Mouse (Mus musculus) frontal cortex, postnatal 10 days (tissue): ENCODE data around the gene Dhrs4.

Source experiments
- DNase-seq, 2 experiments: peaks; one replicate each; pipeline ENCODE4 v3.0.0; 2022; ENCODE audit warnings: low spot score in 2 of 2, mixed read lengths in 1 of 2

The Dhrs4 gene

GRCm38 (mm10) chr14:55478651-55479599 lies at the start of gene Dhrs4:
TSS of gene Dhrs4 (plus strand) at chr14:55478758.
- peak; percentile 46 to 65 for DNase-seq

DNA sequence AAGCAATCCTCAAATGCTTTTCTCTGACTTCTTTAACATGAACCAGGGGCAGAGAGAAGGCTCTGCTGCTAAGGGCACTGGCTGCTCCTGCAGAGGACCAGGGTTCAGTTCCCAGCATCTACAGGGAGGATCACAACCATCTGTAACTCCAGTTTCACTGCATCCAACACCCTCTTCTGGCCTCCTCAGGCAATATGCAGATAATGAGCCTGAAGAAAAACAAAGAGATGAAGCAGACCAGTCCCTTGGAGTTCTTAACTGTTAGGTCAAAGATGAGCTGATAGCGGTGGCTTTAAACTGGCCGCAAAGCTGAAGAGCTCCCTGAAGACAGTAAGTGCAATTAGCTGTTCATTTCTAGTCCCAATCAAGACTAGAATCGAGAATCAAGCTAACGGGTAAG lies 48.3 kb upstream of the Dhrs4 start:
- no peak for DNase-seq

- no peak for DNase-seq
Measured at GRCm38 (mm10) chr14:55433052-55433451, 45.5 kb upstream of the Dhrs4 start.

DNA sequence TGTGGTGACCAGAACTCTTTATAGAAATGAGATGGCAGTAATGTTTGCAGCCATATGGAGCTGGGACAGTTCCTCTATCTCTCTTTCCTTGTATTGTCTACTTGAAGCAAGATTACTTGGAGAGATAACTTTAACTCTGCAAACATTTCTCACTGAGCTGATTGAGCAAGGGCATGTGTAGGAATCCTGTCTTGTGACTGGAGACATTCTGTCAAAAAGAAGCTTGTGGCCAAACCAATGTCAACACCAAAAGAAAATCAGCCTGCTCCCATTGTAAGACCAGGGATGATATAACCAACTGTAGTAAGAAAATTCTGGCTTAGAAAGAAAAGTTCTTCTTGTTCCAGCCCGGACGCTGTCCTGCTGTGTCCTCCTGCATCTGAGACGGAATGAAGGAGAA lies 43.7 kb upstream of the Dhrs4 start:
- DNase-seq: no peak

DNA sequence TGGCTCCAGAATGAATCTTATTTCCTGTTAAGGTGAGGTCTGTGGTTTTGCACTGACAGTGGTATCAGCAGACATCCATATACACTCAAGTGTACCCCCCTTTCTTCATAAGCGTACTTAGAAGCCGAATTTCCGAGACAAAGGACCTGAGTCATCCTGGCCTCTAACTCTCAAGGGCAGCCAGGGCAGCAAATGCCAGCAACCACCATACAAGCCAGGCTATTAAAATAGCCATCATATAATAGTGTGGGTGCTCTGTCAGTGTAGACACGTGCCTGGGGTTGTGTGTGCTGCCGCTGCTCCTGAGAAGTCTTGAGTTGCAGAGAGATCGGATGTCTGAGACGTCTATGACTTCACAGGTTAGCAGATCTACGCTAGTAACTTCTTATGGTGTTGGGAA lies 41.4 kb upstream of the Dhrs4 start:
- DNase-seq: no peak

DNA sequence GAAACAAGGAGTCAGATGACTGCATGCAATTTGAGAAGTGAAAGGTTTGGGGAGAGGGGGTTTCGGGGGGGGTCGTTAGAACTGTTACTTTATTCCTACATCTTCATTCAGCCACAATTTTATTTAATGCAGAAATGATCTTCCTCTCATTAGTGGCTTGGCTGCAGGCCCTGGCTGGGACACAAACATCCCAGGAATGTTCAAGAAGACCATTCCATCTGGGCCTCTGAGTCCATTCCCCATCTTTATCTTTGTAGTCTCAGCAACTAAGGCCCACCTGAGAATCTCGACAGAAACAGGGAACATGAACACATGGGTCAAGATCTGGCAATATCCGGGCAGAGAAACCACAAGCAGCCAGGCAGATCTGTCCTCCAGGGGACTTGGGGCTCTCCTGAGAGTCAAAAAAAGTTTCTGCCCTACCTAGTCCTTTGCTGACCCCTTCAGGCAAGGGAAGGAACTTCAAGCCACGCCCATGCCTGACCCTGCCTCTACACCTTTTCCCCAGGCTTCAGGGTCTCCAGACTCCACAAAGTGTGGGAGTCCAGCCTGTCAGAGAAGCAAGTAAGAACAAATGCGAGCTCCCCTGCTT lies 40.3 kb upstream of the Dhrs4 start:
- peak in 1 of 2 experiments; percentile 30 for DNase-seq

- DNase-seq: no peak
Measured at GRCm38 (mm10) chr14:55457693-55458092, 20.9 kb upstream of the Dhrs4 start.

- DNase-seq: peak; percentile 12 to 44
Measured at GRCm38 (mm10) chr14:55458273-55458672, 20.3 kb upstream of the Dhrs4 start.

GRCm38 (mm10) chr14:55458761-55459160 lies 19.8 kb upstream of the Dhrs4 start:
- no peak for DNase-seq

DNA sequence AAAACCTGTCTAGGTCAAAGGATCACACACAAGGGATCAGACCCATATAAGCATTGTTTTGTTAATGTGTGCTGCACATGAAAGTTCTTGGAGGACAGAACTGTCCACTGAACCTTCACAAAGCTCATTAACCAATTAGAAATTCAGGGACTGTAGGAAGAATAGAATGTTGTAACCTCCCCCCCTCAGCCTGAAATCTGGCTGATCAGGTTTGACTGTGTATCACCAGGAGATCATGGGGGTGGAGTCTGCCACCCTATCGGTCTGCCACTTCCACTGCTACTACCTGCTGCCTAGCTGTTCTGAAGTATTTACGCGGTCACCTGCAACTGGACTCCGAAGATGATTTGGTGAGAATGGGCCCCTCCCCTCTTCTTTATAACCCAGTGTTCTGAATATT lies 18.8 kb upstream of the Dhrs4 start:
- no peak for DNase-seq

GRCm38 (mm10) chr14:55460297-55460696 lies 18.3 kb upstream of the Dhrs4 start:
- no peak for DNase-seq

DNA sequence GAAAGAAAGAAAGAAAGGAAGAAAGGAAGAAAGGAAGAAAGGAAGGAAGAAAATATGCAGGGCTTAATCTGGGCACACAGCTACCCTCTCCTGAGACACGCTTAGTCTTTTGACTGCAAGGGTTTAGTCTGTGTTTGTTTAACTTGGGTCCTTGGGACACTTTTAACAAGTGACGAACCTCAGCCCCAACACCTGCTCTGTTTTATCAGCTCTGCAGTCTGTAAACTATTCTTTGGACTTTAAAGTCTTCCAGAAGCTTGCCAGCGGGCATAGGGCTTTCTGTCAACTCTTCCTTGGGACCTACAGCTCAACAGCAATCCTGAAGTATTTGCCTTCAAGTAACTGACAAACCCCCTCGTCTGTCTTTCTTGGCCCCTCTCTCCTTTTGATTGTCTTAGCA lies 16.8 kb upstream of the Dhrs4 start:
- no peak for DNase-seq

DNA sequence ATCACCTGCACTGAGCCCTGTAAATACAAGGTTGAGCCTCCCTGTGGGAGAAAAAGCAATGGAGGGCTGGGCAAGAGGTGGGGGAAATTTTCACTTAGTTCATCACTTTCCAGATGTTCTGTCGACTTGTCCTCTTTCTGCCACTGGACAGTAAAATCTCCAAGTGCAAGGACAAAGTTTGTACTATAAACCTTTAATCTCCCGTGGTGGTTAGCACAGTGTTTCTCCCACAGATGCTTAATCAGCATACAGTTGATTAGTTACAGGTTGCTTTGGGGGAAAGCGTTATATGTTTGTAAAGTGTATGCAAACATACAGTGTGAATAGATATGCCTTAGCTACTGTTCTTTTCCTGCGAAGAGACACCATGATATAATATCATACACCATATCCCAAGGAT lies 12.1 kb upstream of the Dhrs4 start:
- DNase-seq: no peak

- no peak for DNase-seq
Measured at GRCm38 (mm10) chr14:55467108-55467507, 11.4 kb upstream of the Dhrs4 start.

DNA sequence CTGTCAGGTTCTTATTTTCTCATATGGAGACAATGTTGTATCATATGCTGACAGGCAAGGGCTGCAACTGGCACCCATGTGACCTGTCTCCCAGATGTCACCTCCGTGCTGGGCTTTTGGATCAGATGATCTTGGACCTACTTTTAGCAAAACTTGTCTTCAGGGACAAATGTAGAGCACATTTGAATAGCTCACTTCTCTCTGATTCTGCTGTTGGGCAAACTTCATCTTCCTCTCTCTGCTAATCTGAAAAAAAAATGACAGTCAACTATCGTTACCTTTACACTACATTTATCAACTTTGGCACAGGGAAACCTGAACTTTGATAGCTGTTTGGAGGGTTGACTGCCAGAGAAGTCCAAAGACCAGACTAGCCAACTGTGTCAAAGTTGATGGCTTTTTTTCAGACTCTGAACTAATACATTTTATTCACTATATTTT lies 10.2 kb upstream of the Dhrs4 start:
- DNase-seq: no peak

- no peak for DNase-seq
Measured at GRCm38 (mm10) chr14:55469041-55469440, 9.5 kb upstream of the Dhrs4 start.

- DNase-seq: no peak
Measured at GRCm38 (mm10) chr14:55469821-55470220, 8.7 kb upstream of the Dhrs4 start.

DNA sequence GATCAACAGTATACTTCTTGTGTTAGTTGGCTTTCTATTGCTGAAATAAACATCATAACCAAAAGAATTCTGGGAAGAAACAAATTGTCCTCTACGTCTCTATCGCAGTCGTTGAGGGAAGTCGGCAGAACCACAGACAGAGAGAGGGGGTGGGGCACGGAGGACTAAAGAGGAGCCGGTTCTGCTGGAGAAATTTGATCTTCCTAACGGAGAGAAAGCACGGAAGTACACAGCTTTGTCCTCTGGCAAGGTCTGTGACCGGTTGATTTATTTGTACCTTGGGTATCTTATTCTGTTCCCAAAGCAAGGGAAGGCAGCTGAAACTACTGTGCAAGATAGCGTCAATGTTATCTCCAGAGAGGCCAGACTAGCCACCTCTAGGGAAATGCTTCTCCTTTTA lies 7.8 kb upstream of the Dhrs4 start:
- no peak for DNase-seq

DNA sequence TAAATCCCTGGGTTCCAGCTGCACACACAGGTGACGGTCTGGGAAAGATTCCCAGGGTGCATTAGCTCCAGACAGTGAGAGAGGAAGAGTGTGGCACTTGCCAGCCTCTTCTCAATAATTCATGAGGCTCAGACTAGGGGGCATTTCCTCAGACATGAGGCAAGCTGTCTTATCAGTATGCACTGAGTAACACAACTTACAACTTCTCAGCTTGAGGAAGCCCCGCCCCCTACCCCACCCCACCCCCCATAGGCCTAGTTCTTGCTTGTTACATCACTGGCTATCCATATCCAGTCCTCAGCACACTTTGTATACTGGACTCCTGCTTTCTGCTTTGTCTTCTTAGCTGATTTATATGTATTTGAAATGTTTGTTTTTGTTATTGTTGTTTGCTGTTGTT lies 2.9 kb upstream of the Dhrs4 start:
- no peak for DNase-seq

GRCm38 (mm10) chr14:55477421-55477820 lies 1.1 kb upstream of the Dhrs4 start:
- no peak for DNase-seq

GRCm38 (mm10) chr14:55477829-55478228 lies 729 bp upstream of the Dhrs4 start:
- no peak for DNase-seq

DNA sequence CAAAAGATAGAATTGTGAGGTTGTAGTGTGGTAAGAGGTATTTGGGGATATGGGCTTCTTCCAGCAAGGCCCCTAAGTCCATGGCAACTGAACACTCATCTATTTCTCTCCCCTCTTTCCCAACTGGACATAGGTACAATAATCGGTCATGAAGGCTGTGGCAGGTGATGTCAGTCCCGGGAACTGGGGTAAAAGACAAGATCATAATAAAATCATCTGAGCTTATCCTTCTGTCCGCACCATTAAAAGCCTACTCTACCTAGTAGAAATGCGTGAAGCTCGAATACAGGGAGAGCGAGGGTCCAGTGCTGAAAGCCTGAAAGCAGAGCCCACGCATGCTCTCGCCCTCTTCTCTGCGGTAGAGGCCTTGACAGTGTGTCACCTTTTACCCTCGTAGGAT lies 1.1 kb downstream of the Dhrs4 start:
- no peak for DNase-seq

DNA sequence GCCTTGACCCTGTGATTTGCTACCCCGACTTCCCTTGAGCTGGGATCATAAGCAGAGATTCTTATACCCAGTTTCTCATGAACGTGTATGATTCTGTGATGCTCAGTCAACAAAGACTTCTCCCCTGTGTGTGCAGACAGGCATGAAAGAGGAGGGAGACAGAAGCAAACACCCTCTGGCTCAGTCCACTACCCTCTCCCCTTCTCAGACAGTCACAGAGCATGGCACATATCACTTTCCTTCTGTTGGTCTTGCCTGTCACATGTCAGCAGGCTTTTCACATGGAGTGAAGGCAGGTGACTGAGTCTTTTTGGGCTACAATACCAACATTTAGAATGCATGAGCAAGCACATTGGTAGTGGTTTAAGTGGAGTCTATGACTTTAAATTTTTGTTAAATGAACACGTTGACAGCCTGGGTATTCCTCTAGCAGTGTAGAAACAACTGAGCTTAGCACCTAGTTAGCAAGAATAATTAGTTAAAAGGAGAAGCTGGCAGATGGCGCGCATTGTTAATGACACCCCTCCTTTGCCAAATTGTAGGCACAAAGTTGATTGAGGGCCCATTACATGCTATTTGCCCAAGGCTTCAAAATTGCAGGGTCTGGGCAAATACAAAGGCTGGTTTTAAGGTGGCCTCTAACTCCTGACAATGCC lies 6.0 kb downstream of the Dhrs4 start:
- no peak for DNase-seq
